Mouse (Mus musculus) R1 (cell line): Measurements from ENCODE around the gene Pax4.

Source experiments
- DNase-seq: peaks from one replicate; pipeline ENCODE4 v3.0.0-alpha.2; 2018; ENCODE audit warnings: low read depth, low spot score

The Pax4 gene

DNA sequence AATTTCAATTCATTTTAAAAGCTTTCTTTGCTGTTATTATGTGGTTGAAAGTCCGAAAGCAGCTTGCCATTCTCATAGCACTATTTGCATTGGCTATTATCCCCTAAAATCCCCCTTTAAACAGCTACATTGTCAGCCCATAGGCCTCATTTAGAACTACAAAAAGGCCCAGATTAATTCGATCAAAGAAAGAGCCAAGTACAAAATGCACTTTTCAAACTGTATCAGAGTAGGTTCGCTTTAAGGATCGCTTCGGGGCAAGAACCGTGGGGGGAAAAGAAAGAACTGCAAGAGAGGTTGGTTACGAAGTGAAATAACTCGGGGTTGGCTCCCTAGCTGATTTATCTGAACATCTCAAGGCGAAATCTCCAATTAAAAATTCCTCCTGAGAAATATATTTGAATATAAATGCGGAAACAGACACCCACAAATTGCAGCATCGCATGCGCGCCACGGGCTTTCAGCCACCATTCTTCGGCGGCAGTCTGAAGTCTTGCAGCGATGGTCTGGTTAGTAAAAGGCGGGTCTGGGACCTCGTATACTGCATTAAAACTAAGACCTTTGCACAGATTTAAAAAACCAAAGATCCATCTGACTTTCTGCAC, 52.2 kb downstream of the Pax4 start:
- DNase-seq, result peak; percentile 6

DNA sequence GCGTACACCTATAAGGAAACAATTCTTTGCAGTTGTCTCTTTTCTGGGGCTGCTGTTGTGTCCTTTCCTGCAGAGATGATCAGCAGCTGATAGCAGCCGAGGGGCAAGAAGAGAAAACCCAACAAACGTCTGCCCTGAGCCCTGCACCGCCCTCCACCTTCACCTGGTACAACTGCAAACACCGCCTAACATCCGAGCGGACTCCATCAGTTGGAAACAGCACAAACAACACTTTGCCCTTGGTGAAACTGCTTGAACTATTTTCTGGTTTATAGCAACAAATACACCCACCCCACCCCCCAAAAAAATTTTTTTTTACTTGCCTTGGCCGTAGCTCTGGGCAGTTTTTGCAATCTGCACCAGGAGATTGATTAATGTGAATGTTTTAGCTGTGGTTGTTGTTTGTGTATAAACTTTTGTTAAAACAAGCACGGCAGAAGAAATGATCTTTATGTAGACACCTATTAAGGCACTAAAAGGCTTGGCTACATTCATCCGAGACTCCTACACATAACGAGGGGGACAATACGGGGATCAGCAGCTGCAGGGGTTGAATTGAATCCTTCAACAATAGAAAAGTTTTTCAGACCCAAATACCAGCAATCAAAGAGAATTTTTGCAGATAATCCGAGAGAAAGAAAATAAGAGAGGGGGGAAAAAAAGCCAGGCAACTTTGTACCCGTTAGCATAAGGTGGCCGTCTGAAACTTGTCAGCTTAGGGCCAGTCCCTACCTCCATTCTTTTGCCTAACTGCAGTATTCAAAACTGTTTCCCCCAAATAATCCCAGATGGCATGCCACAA, 52.9 kb downstream of the Pax4 start:
- DNase-seq, result no peak
